Mouse (Mus musculus) brain, embryonic 14.5 days (tissue): ENCODE data around the gene Enoph1. TPM values are rescaled to one million over a fixed set of nuclear protein-coding genes. Genes with fewer than 3 reads are reported as not detected.
A peak's percentile ranks its signal among the peaks of the same experiment; 100 is the strongest.

ENCODE experiments used
- DNase-seq: peaks from one replicate; pipeline ENCODE4 v3.0.0-alpha.2; 2011; ENCODE audit warnings: low read depth
- CTCF ChIP-seq: fragments of 200-500 bp; IDR thresholded peaks from 2 replicates; pipeline ENCODE4 v1.5.1; 2012; ENCODE audit warnings: inconsistent platforms, mild to moderate bottlenecking, moderate library complexity, borderline replicate concordance; ENCODE audit not compliant: insufficient read depth, insufficient read length; ENCODE audit errors: extremely low read depth
- POLR2A ChIP-seq: fragments of 200-500 bp; IDR thresholded peaks from 2 replicates; pipeline ENCODE4 v1.6.1; 2012; ENCODE audit warnings: mild to moderate bottlenecking, inconsistent platforms, borderline replicate concordance; ENCODE audit not compliant: poor library complexity, insufficient read depth, insufficient read length, severe bottlenecking; ENCODE audit errors: extremely low read depth
- polyA plus RNA-seq: library from polyadenylated mRNA; depleted of rRNA; stranded (reverse); fragments of >200 nt; gene quantifications from 2 replicates; pipeline ENCODE4 v1.2.3, GENCODE M21; 2012

Gene Enoph1
- polyA plus RNA-seq, 1 experiment, result 57.5 TPM

GRCm38 (mm10) chr5:100058729-100059128 is 18.9 kb downstream of the Enoph1 start:
- peak; percentile 55 for DNase-seq
- TF ChIP-seq CTCF (no peak), POLR2A (no peak)

DNA sequence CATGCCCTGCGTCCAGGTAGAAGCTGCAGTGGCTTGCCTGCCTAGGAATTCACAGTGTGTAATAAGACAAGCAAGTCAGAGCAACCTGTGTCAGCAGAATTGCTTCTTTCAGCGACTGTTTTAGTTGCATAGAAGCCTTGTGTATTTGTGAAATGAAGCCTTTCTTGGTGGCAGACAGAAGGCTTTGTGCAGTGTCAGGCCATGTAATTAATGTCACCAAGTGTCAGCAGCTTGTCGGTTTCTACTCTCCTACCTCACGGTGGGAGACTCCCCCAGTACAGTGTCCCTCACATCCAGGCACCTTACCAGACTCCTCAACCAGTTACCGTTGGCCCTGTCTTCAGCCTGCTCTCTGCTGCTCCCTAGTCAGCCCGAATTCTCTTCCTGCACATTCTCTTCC is 19.5 kb downstream of the Enoph1 start:
- DNase-seq, result peak; percentile 66
- TF ChIP-seq CTCF (no peak), POLR2A (no peak)

GRCm38 (mm10) chr5:100060876-100061275 is 21.1 kb downstream of the Enoph1 start:
- no peak for TF ChIP-seq CTCF
- TF ChIP-seq POLR2A, result no peak
- no peak for DNase-seq

DNA sequence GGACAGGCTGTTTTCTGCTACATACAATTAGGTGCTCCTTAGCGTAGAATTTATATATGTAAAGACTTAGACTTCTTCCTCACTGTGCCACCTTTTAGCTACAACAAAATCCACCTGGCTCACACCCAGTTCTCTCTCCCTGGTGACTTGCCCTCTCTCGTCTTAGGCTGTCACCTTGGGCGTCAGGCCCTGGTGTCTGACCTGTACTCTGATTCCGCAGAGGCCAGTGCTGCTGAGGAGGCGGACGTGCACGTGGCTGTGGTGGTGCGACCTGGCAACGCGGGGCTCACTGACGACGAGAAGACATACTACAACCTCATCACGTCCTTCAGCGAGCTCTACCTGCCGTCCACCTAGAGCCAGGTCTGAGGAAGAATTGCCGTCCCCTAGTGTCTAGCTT is 27.8 kb downstream of the Enoph1 start:
- DNase-seq, result no peak
- TF ChIP-seq CTCF, result no peak
- TF ChIP-seq POLR2A, result no peak

DNA sequence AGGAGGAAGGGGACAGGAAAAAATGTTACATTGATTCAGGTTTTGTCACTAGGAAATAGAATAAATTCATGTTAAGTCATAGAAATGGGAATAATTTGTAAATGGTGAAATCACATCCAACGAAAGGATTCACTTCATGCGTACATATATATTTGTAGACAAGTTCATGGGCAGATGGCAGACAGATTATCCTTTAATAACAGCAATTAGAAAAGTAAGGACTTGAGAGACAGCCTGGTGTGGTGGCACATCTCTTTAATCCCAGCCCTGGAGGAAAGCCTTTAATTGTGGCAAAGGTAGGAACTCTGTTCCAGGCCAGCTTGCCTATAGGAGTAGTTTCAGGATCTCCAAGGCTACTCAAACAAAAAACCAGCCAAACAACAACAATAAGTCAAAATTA is 29.7 kb downstream of the Enoph1 start:
- TF ChIP-seq POLR2A (no peak), CTCF (no peak)
- no peak for DNase-seq

DNA sequence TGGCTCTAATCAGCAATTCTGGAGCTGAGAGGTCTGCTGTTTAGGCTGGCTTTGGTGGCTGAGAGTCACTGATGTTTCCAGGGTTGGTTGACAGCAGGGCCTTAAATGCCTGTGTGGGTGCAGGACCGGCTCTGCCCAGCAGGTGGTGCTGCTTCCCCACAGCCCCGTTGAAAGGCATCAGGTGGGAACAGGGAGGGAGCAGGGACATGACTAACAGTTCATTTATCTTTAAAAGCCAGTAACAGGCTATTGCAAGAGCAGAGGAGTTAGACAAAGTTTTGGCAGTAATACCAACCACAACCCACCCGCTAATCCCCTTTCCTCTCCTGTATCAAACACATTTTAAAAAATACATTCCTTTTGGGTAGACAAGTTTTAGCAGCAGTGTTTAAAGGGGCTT is 30.5 kb downstream of the Enoph1 start:
- TF ChIP-seq CTCF (peak; percentile 100), POLR2A (no peak)
- DNase-seq, result peak; percentile 91

DNA sequence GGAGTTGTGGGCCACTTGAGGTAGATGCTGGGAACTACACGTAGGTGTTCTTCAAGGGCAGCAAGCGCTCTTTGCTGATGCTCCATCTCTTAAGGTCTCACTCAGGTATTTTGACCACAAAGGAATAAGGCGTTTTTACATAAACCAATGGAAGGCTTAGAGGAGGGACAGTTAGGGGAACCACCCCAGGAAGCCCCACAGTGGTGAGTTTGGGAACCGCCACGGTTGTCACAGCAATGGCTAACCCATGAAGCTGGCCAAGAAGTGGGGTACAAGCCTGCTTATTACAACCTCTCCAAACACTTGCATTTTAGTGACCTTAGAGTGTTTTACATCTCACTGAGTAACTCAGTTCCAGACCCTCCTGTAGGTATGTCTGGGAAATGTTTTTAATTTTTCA is 31.8 kb downstream of the Enoph1 start:
- TF ChIP-seq POLR2A (no peak), CTCF (0 out of 2 replicates have a peak, but pooled peaks have one; percentile 1)

GRCm38 (mm10) chr5:100072557-100072956 is 32.8 kb downstream of the Enoph1 start:
- DNase-seq, result peak; percentile 60

More for the DNA sequence above, 31.8 kb downstream of the Enoph1 start:
- no peak for DNase-seq

GRCm38 (mm10) chr5:100074571-100074970 is 34.8 kb downstream of the Enoph1 start:
- peak; percentile 60 for DNase-seq
- peak; percentile 49; the same call in 1 of the 2 replicates for TF ChIP-seq CTCF
- TF ChIP-seq POLR2A, result no peak

More at GRCm38 (mm10) chr5:100072557-100072956, 32.8 kb downstream of the Enoph1 start:
- no peak for TF ChIP-seq POLR2A
- TF ChIP-seq CTCF, result no peak

DNA sequence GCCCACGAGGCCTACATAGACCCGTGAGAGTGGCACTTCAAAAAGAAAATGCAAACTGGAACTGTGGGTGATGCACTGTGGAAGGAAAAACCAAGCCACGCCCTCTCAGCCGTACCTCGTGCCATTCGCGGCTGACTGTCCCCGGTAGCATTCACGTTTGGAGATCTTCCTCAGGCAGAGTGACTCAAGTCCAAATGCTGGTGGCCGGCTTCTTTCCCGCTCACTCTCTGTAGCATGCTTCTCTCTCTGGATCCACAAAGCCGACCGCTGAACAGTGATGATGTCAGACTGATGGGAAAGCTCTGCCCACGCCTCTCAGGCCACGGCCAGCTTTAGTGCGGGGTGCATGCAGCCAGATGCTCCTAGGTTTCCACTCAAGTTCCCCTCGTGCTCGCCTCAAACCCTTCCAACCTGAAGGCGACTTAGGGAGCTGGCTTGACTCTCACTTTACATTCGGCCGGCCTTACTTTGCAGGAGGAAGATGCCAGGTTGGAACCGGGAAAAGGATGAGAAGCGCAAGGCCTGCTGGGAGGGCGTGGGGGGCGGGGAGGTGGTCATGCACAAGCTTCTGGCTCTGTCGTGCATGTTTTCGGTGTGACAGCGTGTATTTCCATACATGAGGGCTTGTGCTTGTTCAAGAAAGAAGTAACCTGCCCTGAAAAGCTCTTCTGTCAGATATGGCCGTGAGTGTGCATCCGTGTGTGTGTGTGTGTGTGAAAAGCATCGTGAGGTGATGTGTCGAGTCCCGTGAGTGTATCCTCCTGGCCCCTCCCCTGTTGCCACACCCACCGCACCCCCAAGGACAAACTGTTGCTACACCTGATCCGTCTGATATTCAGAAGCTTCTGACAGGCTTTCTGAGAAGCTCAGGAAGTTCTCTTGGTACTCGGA is 39.5 kb downstream of the Enoph1 start:
- peak; percentile 56 for DNase-seq
- TF ChIP-seq POLR2A (no peak), CTCF (no peak)

GRCm38 (mm10) chr5:100079931-100080275 is 40.1 kb downstream of the Enoph1 start:
- TF ChIP-seq CTCF, result no peak
- no peak for TF ChIP-seq POLR2A
- no peak for DNase-seq

- DNase-seq, result no peak
- no peak for TF ChIP-seq POLR2A
- no peak for TF ChIP-seq CTCF
These were observed 42.2 kb downstream of the Enoph1 start for GRCm38 (mm10) chr5:100082006-100082405.
